Mouse (Mus musculus): ENCODE measurements around the gene Rint1.

The Rint1 gene

DNA sequence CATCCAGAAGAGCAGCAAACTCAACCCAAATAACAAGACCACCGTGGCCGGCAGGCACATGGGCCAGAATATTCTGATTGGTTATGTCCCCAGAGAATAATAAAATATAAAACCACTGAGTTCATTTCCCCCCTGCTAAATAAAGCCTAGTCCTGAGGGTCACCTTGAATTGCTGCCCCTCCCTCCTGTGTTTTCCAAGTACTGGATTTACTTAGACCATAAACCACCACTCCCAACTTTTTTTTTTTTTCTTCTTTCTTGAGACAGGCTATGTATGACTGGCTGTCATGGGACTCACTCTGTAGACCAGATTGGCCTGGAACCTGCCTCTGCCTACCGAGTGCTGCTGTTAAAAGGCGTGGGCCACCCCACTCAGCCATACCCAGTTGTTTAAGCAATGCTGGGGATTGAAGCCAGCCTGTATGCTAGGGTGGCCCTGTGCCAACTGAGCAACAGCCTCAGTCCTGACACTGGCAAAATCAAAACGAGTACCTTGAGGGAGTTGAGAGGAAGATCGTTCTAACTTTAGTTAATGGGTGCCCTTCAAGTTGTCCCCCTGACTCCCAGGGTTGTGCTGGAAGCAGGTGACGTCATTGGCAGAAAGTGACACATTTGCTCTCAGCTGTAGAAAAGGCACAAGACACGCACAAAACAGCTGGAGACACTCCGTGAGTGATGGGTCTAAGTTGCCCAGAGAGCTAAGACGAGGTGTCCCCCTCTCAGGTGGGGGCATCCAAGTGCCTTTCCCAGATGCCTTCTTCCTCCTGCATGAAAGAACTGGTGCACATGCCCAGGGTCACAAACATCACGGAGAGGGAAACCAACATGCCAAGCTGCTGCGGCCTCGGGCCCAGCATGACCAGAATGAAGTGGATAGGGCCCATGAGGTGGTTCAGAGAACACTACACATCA lies 76.8 kb downstream of the Rint1 start:
- no peak for DNase-seq (ENCODE audit: low read depth)

GRCm38 (mm10) chr5:23865941-23866340 lies 78.4 kb downstream of the Rint1 start:
- no peak for DNase-seq (ENCODE audit: low read depth)
